Mouse (Mus musculus) E14TG2a.4 (cell line): ENCODE results near the gene Aldh3b3.

Experiments used
- CTCF ChIP-seq: conservative IDR thresholded peaks from 2 replicates; pipeline ENCODE4 v1.5.1; 2014; ENCODE audit warnings: low read length
- NANOG ChIP-seq: IDR thresholded peaks from 2 replicates; pipeline ENCODE4 v1.6.1; 2014; ENCODE audit warnings: borderline replicate concordance, low read length, mixed read lengths
- POU5F1 ChIP-seq: IDR thresholded peaks from 2 replicates; pipeline ENCODE4 v1.6.1; 2014; ENCODE audit warnings: low read length, borderline replicate concordance

- TF ChIP-seq CTCF (no peak), POU5F1 (no peak), NANOG (no peak)
These were observed 44.7 kb downstream of the Aldh3b3 start, which contains the start of gene Doc2g for GRCm38 (mm10) chr19:4003112-4003511.
